Mouse (Mus musculus) embryo, embryonic 9.5 days (tissue): ENCODE data around the gene Irgc1.

Experiments used
- DNase-seq: peaks from one replicate; pipeline ENCODE4 v3.0.0-alpha.2; 2017; ENCODE audit errors: extremely low spot score

The Irgc1 gene

GRCm38 (mm10) chr7:24472442-24472841, 20.3 kb upstream of the Irgc1 start:
- no peak for DNase-seq

- no peak for DNase-seq
These were observed 18.3 kb upstream of the Irgc1 start for GRCm38 (mm10) chr7:24470356-24470755.

DNA sequence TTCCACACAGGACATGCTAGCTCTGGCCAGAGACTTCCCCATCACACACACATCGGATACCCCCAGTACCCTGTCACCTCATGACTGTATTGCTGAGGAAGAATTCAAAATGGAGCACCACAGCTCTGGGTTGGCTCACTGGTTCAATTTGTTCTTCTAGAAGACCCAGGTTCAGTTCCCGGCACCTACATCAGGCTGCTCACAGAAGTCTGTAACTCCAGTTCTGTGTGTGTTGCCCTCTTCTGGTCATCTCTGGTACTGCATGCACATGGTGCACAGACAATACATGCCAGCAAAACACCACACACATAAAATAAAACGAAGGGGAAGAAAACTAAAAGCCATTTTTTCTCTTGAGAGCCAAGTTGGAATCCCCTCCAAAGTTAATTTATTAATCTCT, 17.0 kb upstream of the Irgc1 start:
- no peak for DNase-seq

GRCm38 (mm10) chr7:24467886-24468285, 15.8 kb upstream of the Irgc1 start:
- DNase-seq = no peak

- DNase-seq = no peak
These were observed 14.7 kb upstream of the Irgc1 start for GRCm38 (mm10) chr7:24466835-24467234.

GRCm38 (mm10) chr7:24462388-24463319, 10.6 kb upstream of the Irgc1 start, which contains the start of gene Plaur:
Gene Plaur (plus strand): TSS chr7:24462484.
- peak; percentile 51 for DNase-seq

DNA sequence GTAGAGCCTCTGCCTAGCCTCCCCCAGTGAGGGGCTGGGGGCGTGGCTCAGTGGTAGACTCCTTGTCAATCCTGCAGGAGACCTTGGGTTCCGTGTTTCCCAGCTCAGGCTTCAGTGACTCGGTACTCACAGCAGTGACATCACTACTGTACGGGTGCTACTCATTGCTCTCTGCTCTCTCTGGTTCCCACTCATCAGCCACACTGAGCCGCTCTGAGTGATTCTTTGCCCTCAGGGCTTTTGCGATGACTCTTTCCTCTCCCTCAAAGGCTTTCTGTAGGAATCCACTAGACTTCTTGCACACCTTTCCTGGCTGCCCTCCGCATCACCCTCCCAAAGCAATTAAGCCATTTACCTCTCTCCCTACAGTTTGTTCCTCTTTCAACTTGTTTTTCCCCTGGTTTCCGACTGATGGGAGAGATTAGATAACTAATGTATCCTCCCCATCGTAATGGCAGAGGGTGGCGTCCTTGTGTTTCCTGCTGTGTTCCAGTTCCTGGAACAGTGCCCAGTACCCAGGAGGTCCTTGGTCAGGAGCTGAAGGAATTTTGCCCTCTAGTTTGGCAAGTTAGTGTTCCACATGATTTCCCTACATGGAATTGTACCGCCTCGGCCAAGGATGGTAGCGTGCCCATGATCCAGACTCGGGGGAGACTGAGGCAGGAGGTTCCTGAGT, 9.4 kb upstream of the Irgc1 start:
- DNase-seq = no peak

DNA sequence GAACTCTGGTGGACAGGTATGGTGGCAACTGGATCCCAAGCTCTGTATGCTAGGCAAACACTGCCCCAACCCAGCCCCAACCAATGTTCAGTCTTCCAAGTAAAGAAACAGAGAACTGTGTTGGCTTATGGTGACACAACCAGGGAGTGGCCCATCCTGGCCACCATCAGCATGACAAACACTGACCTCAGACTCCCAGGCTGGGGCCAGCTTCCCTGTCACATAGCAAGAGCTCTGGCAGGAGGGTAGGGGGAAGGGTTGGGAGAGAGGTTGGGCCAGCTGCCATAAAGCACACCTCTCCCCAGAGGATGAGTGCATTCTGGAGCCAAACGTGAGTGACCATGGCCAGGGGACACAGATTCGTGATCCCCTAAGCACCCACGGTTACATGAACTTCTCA, 7.7 kb upstream of the Irgc1 start:
- no peak for DNase-seq

- no peak for DNase-seq
These were observed 7.3 kb upstream of the Irgc1 start for GRCm38 (mm10) chr7:24459440-24459839.

DNA sequence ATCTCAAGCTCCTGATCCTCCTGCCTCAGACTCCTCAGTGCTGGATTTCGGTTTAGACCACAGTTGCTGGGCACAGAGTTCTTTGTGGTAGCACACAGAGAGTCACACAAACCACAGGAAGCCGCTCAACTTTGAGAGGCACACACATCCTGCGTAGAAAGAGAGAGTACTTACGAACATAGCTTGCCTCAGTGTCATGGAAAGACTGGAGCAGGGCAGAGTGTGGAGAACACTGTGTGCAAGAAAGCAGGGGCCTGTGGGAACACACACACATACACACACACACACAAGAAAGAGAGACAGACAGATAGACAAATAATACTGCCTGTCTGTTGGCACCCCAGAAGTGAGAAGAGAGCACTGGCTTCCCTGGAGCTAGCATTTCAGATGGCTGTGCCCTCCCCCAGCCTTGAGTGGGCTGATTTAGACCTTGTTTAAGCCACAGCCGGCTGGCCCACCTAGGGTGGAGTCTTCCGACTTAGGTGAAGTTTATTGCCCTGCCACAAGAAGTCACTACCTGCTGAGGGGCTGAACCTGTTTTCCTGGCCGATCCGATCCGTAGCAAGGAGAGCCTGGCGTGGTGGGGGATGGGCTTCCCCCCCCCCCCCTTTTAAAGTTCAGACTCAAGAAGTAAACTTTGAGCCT, 5.8 kb upstream of the Irgc1 start:
- no peak for DNase-seq

GRCm38 (mm10) chr7:24455726-24456125, 3.6 kb upstream of the Irgc1 start:
- DNase-seq = no peak

DNA sequence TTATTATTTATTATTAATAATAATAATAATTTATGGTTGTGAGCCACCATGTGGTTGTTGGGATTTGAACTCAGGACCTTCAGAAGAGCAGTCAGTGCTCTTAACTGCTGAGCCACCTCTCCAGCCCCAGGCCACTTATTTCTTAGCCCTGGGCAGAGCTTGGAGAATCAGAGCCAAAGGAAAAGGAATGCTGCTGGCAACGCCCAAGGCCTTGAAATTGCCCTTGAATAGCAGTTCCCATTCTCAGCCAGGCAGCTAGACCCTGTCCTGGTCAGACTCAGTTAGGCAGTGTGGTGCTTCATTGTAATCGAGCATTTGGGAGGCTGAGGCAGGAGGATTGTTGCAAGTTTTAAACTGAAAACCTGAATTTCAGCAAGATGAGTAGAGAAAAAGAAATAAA, 2.1 kb upstream of the Irgc1 start:
- DNase-seq = no peak

DNA sequence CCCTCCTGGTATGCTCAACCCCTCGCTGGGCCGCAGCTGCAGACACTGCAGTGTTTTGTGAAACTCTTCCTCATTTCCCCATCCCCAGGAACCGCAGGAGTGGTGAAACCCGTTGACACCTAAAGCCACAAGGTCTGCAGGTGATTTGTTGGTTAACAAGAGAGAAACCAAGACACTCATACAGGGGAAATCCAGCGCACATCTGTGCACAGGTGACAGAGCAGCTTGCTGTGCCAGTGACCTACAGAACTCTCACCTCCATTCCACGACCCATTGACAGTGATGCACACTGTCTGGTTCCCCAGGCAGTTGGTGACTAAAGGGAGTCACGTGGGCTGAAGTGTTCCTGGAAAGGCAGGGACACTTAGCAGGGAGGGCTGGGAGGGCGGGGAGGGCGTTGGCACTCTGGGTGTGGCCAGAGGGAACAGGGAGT, 1.5 kb downstream of the Irgc1 start:
- DNase-seq = no peak

DNA sequence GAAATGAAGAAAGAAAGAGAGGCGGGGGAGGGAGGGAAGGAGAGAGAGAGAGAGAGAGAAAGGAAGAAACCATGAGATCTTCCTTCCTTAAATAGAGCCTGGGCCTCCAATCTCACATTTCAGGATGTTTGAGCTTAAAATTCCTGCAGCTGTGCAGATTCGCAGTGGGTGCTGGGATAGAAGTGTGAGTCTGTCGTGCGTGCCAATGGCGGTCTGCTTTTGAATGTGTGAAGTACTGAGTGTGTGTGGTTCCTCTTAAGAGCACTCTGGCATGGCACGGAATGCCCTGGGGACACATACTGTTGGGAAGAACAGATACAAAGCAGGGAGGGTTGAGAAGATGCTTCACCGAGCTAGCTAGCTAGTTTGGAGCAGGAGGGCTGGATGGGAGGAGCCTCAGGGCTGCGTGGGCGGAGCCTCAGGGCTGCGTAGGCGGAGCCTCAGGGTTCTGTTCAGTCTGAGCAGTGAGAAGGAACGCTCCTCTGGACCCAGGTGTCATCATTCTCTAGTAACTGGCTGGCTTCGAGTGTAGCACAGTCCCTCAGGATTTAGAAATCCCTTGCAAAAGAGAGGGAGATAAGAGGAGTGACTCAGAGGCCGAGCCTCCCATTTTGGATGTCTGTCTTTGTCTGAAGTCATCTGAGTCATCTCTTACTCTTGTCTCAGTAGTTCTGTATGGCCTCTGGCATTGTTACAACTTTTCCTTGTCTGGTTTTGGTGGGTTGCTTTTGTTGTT, 3.1 kb downstream of the Irgc1 start:
- DNase-seq = no peak

- no peak for DNase-seq
These were observed 5.3 kb downstream of the Irgc1 start for GRCm38 (mm10) chr7:24446697-24447340.

DNA sequence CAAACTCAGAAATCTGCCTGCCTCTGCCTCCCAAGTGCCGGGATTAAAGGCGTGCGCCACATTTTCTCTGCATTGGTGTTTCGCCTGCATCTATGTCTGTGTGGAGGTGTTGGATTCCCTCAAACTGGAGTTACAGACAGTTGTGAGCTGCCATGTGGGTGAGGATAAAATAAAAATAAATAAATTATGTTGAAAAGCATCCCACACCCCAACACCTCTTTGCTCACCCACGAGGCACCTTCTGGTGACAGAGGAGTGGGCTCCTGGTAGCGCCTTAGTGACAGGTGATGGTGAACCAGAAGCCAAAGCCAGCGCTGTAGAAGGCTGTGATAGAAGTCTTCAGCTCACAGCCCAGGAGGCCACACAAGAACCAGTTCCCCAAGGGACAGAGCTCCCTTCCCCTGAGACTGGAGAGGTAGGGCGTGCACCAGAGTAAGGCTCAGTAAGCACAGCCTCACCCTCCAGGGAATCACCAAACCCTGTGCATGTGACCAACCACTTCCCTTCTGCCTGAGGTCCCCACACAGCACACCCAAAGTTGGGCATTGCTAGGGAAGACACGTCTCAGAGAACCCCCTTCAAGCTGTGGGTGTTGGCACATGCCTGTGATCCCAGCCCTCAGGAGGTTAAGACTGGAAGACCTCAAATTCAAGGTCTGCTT, 6.7 kb downstream of the Irgc1 start:
- DNase-seq = no peak

DNA sequence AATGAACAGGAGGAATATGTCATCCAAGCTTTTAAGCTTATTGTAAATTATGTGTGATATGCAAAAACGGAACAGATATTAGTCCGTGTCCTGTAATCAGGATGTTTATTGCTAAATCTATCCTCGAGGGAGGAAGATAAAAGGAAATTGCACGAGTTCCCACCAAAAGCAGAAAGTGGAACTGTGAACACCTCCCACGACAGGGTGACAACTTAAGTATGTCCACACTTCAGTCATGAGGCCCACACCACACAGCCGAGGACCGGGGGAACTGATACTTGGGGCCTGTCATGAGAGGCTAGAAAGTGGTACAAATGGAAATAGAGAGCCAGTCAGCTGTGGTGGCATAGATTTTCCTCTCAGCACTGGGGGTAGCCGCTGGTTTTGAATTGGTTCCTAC, 9.8 kb downstream of the Irgc1 start:
- DNase-seq = no peak

DNA sequence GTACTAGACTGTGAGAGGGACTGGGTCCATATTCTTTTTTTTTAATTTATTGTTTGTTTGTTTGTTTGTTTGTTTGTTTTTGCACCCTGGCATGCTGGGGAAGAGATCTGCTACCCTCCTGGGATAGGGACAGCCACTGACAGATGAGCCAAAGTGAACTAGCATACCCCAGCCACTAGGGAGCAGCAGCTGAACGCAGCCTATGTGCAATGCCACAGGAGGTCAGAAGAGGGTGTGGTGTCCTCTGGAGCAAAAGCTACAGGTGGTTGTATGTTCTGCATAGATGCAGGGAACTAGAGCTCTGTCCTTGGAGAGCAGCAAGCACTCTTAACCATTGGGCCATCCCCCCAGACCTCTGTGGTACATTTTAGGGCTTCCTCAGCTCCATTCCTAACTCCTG, 10.3 kb downstream of the Irgc1 start:
- peak; percentile 45 for DNase-seq

DNA sequence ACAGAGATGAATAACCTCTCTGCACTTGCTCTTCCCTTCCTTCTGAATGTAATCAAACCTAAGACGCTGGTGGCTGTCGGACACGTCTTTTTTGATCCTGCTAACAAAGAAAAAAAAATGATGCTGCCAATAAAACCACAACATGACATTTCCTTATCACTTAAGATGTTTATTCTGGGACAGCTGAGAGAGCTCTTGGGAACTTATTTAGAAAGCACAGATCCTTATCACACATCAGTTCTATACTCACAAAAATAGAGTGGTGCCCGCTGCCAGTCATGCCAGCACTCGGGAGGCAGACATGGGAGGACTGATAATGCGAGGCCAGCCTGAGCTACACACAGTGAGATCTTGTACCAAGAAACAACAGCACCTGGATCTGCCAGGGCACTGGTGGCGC, 12.2 kb downstream of the Irgc1 start:
- DNase-seq = no peak

- DNase-seq = no peak
These were observed 12.9 kb downstream of the Irgc1 start for GRCm38 (mm10) chr7:24439191-24439590.

- no peak for DNase-seq
These were observed 14.1 kb downstream of the Irgc1 start for GRCm38 (mm10) chr7:24437981-24438380.
